ENCODE assay signal across 8 mouse cellular contexts in the genomic region with DNA sequence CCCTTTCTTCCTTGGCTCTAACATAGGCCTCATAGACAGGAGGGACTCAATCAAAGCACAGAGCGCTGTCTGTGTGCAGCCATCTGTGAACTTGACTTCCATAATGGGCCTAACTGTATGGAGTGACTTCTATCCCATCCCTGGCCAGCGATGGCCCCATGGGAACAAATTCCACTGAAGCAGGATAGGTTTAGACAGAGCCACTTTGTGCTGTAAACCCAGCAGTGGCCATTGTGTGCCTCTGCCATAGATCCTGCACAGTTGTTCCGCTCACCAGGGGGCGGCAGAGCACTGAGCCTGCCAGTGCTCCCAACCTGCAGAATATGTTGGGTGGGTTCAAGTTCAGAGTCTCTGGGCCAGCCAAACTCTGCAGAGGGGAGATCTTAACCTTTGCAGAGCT. TPM values are rescaled to one million over a fixed set of nuclear protein-coding genes. Genes with fewer than 3 reads are reported as not detected.
DNase-seq lines count a peak whose midpoint lies in the region; ATAC-seq and TF ChIP-seq lines count a peak whose summit lies in the region.

No protein-coding gene starts in this region.

- H3K9ac ChIP-seq in kidney, embryonic 16.5 days (replicated peaks; ENCODE audit: low read length), result no peak overlapping the region
- H3K9ac ChIP-seq in hindbrain, embryonic 16.5 days (ENCODE audit: low read depth, low read length), result no peak overlapping the region
- H3K9ac ChIP-seq in forebrain, embryonic 15.5 days (replicated peaks), result no peak overlapping the region

- no peak overlapping the region for H3K27ac ChIP-seq in kidney, adult 2 months (ENCODE audit: insufficient read depth, low read depth, low read length)
- H3K27ac ChIP-seq in kidney, embryonic 16.5 days (ENCODE audit: low read length), result no peak overlapping the region
- H3K27ac ChIP-seq in hindbrain, embryonic 16.5 days (ENCODE audit: low read depth, low read length), result no peak overlapping the region
- H3K27ac ChIP-seq in forebrain, embryonic 15.5 days (replicated peaks), result no peak overlapping the region

- peak; percentile 24 for DNase-seq in kidney, adult 2 months
- peak; percentile 60 for DNase-seq in A20 (ENCODE audit: low read depth, low spot score)
- peak; percentile 47 for DNase-seq in NIH3T3 (ENCODE audit: low read depth)
- DNase-seq in thymus, postnatal 36 days, result peak; percentile 57 to 59
- DNase-seq in heart, adult 18-20 months, result no peak

- TF ChIP-seq CTCF in kidney, adult 2 months (conservative IDR thresholded peaks at IDR 0.05; ENCODE audit: insufficient read depth, insufficient read length, low read depth, low read length), result peak; percentile 54

- no peaks in the 10 kb centered on the region for H3K9me3 ChIP-seq in kidney, embryonic 16.5 days (ENCODE audit: low read length)
- H3K9me3 ChIP-seq in hindbrain, embryonic 16.5 days (ENCODE audit: control insufficient read depth, low read length), result no peaks in the 10 kb centered on the region
- H3K9me3 ChIP-seq in forebrain, embryonic 15.5 days, result no peaks in the 10 kb centered on the region

- H3K4me3 ChIP-seq in kidney, adult 2 months (ENCODE audit: insufficient read depth, low read depth, low read length), result no peak overlapping the region
- H3K4me3 ChIP-seq in kidney, embryonic 16.5 days (ENCODE audit: low read length), result no peak overlapping the region
- H3K4me3 ChIP-seq in hindbrain, embryonic 16.5 days (ENCODE audit: low read length), result no peak overlapping the region
- no peak overlapping the region for H3K4me3 ChIP-seq in forebrain, embryonic 15.5 days

- no peaks in the 10 kb centered on the region for H3K36me3 ChIP-seq in kidney, adult 2 months (ENCODE audit: control insufficient read depth, insufficient read depth, low read length)
- H3K36me3 ChIP-seq in kidney, embryonic 16.5 days (ENCODE audit: insufficient read depth, low read length), result peaks cover 58% of the 10 kb centered on the region
- peaks cover 37% of the 10 kb centered on the region for H3K36me3 ChIP-seq in hindbrain, embryonic 16.5 days (ENCODE audit: control insufficient read depth, insufficient read depth, low read length)
- H3K36me3 ChIP-seq in forebrain, embryonic 15.5 days, result peaks cover 62% of the 10 kb centered on the region

- 86% methylated on average over 4 of the region's 4 CpGs for whole genome bisulfite sequencing in kidney, adult 2 months
- 83% methylated on average over 4 of the region's 4 CpGs for WGBS in kidney, embryonic 16.5 days
- 73% methylated on average over 4 of the region's 4 CpGs for WGBS in hindbrain, embryonic 16.5 days
- WGBS in forebrain, embryonic 15.5 days, result 88% methylated on average over 4 of the region's 4 CpGs

- H3K4me1 ChIP-seq in kidney, adult 2 months (ENCODE audit: control insufficient read depth, insufficient read depth, low read length), result no peaks in the 10 kb centered on the region
- no peaks in the 10 kb centered on the region for H3K4me1 ChIP-seq in kidney, embryonic 16.5 days (ENCODE audit: insufficient read depth, low read length)
- no peaks in the 10 kb centered on the region for H3K4me1 ChIP-seq in hindbrain, embryonic 16.5 days (ENCODE audit: control insufficient read depth, insufficient read depth, low read depth, low read length)
- no peaks in the 10 kb centered on the region for H3K4me1 ChIP-seq in forebrain, embryonic 15.5 days

- no peak for TF ChIP-seq POLR2A in kidney, adult 2 months (IDR thresholded peaks at IDR 0.05; ENCODE audit: low read depth, low read length)

- no peak overlapping the region for H3K4me2 ChIP-seq in kidney, embryonic 16.5 days (replicated peaks; ENCODE audit: low read depth, low read length)
- H3K4me2 ChIP-seq in hindbrain, embryonic 16.5 days (ENCODE audit: low read length), result no peak overlapping the region
- no peak overlapping the region for H3K4me2 ChIP-seq in forebrain, embryonic 15.5 days (replicated peaks)

- H3K27me3 ChIP-seq in kidney, adult 2 months (replicated peaks; ENCODE audit: control insufficient read depth, insufficient read depth, low read length), result no peaks in the 10 kb centered on the region
- no peaks in the 10 kb centered on the region for H3K27me3 ChIP-seq in kidney, embryonic 16.5 days (ENCODE audit: insufficient read depth, low read length)
- no peaks in the 10 kb centered on the region for H3K27me3 ChIP-seq in hindbrain, embryonic 16.5 days (replicated peaks; ENCODE audit: control insufficient read depth, insufficient read depth, low read length)
- no peaks in the 10 kb centered on the region for H3K27me3 ChIP-seq in forebrain, embryonic 15.5 days

- no peak for ATAC-seq in kidney, embryonic 16.5 days (ENCODE audit: low FRiP score, low TSS enrichment)
- ATAC-seq in hindbrain, embryonic 16.5 days, result peak; percentile 60; the same call in 1 of the 2 replicates
- ATAC-seq in forebrain, embryonic 15.5 days (replicated peaks), result no peak

RNA-seq across cellular contexts. Expression of a gene that starts 43.8 kb away (rescaled TPM):
- 6.1 and 9.4 TPM in 2 replicates for polyA plus RNA-seq in kidney, adult 2 months (2012; rRNA removed)
- polyA plus RNA-seq in kidney, embryonic 16.5 days (2015; fragmentation: Nextera tagmentation; extraction: Ambion mirVana), result 1.8 and 2.1 TPM in 2 replicates
- 0.15 and 0.38 TPM in 2 replicates for polyA plus RNA-seq in hindbrain, embryonic 16.5 days (2015; fragmentation: Nextera tagmentation; extraction: Ambion mirVana)
- total RNA-seq in heart, adult 18-20 months (2021), result not detected
- not detected in 2 replicates for polyA plus RNA-seq in forebrain, embryonic 15.5 days (2015; fragmentation: Nextera tagmentation; extraction: Ambion mirVana)

RNA-seq across cellular contexts. Expression of a gene that starts 51.4 kb away (rescaled TPM):
- polyA plus RNA-seq in kidney, adult 2 months (2012; rRNA removed), result not detected in 2 replicates
- polyA plus RNA-seq in kidney, embryonic 16.5 days (2015; fragmentation: Nextera tagmentation; extraction: Ambion mirVana), result not detected in 2 replicates
- polyA plus RNA-seq in hindbrain, embryonic 16.5 days (2015; fragmentation: Nextera tagmentation; extraction: Ambion mirVana), result not detected in 2 replicates
- total RNA-seq in heart, adult 18-20 months (2021), result not detected
- 0.79 TPM in 1 of 2 replicates, not detected in the other for polyA plus RNA-seq in forebrain, embryonic 15.5 days (2015; fragmentation: Nextera tagmentation; extraction: Ambion mirVana)

Comparison
In these comparisons a context has a peak if more than half of its experiments do, and no peak if none do; other contexts are left out.
1. DNase-seq: peak in kidney, adult 2 months (single experiment), A20 (single experiment), NIH3T3 (single experiment) and thymus, postnatal 36 days (2 of 2); none in heart, adult 18-20 months (0 of 2).